Mouse (Mus musculus): Measurements from ENCODE around the gene Tomm20. TPM values are rescaled to one million over a fixed set of nuclear protein-coding genes. Genes with fewer than 3 reads are reported as not detected.
A peak's percentile ranks its signal among the peaks of the same experiment; 100 is the strongest.

Tomm20 gene
- polyA plus RNA-seq, 1 experiment from 2014 or later, result 207 TPM

GRCm38 (mm10) chr8:126949527-126949926 lies 3.9 kb upstream of the Tomm20 start:
- WGBS, result 74% methylated on average over 2 of the region's 2 CpGs
- Histone ChIP-seq H3K4me1 (replicated peaks) (peaks cover 8% of the 10 kb centered on the region), H3K9me3 (no peaks in the 10 kb centered on the region), H3K9ac (replicated peaks) (no peak overlapping the region), H3K4me2 (replicated peaks) (no peak overlapping the region), H3K27ac (no peak overlapping the region), H3K27me3 (no peaks in the 10 kb centered on the region), H3K36me3 (peaks cover 55% of the 10 kb centered on the region), H3K4me3 (replicated peaks) (no peak overlapping the region)
- ATAC-seq, result no peak

GRCm38 (mm10) chr8:126946444-126946843 lies 800 bp upstream of the Tomm20 start:
- peaks cover 33% of the 10 kb centered on the region for H3K36me3 ChIP-seq
- 84% methylated on average over 7 of the region's 7 CpGs for WGBS
- ATAC-seq, result no peak
- peaks cover 26% of the 10 kb centered on the region for H3K4me1 ChIP-seq (replicated peaks)
- H3K9ac ChIP-seq (replicated peaks), result peak overlapping the region; percentile 71; the same call in 1 of the 2 replicates
- H3K4me2 ChIP-seq (replicated peaks), result peak overlapping the region; percentile 98
- H3K4me3 ChIP-seq (replicated peaks), result 0 out of 2 replicates have a peak overlapping the region, but pooled peaks have one; percentile 75
- H3K27ac ChIP-seq, result no peak overlapping the region
- H3K9me3 ChIP-seq, result no peaks in the 10 kb centered on the region
- H3K27me3 ChIP-seq, result no peaks in the 10 kb centered on the region

- Histone ChIP-seq H3K4me1 (replicated peaks) (peaks cover 26% of the 10 kb centered on the region), H3K36me3 (peaks cover 19% of the 10 kb centered on the region), H3K4me3 (replicated peaks) (peak overlapping the region; percentile 75), H3K27me3 (no peaks in the 10 kb centered on the region), H3K9me3 (no peaks in the 10 kb centered on the region), H3K4me2 (replicated peaks) (peak overlapping the region; percentile 98), H3K9ac (replicated peaks) (peak overlapping the region; percentile 93), H3K27ac (peak overlapping the region; percentile 88)
- whole genome bisulfite sequencing, result under 1% methylated on average over 46 of the region's 46 CpGs
- ATAC-seq, result peak; percentile 85
Observed at GRCm38 (mm10) chr8:126944781-126945691, 608 bp downstream of the Tomm20 start.

GRCm38 (mm10) chr8:126943565-126943964 lies 2.1 kb downstream of the Tomm20 start:
- H3K9me3 ChIP-seq, result no peaks in the 10 kb centered on the region
- 0 out of 2 replicates have a peak overlapping the region, but pooled peaks have one; percentile 75 for H3K4me3 ChIP-seq (replicated peaks)
- H3K36me3 ChIP-seq, result peaks cover 21% of the 10 kb centered on the region
- WGBS, result 91% methylated on average over 7 of the region's 7 CpGs
- H3K27ac ChIP-seq, result no peak overlapping the region
- peaks cover 26% of the 10 kb centered on the region for H3K4me1 ChIP-seq (replicated peaks)
- H3K4me2 ChIP-seq (replicated peaks), result peak overlapping the region; percentile 98
- H3K27me3 ChIP-seq, result no peaks in the 10 kb centered on the region
- no peak overlapping the region for H3K9ac ChIP-seq (replicated peaks)
- ATAC-seq, result no peak

GRCm38 (mm10) chr8:126937337-126937736 lies 8.3 kb downstream of the Tomm20 start:
- Histone ChIP-seq H3K27me3 (no peaks in the 10 kb centered on the region), H3K27ac (no peak overlapping the region), H3K4me1 (replicated peaks) (0 out of 2 replicates have a peak, but pooled peaks cover 2% of the 10 kb centered on the region), H3K9ac (replicated peaks) (no peak overlapping the region), H3K9me3 (no peaks in the 10 kb centered on the region), H3K4me3 (replicated peaks) (no peak overlapping the region), H3K4me2 (replicated peaks) (no peak overlapping the region), H3K36me3 (peaks cover 65% of the 10 kb centered on the region)
- ATAC-seq, result no peak
- WGBS, result 80% methylated on average over 3 of the region's 3 CpGs

DNA sequence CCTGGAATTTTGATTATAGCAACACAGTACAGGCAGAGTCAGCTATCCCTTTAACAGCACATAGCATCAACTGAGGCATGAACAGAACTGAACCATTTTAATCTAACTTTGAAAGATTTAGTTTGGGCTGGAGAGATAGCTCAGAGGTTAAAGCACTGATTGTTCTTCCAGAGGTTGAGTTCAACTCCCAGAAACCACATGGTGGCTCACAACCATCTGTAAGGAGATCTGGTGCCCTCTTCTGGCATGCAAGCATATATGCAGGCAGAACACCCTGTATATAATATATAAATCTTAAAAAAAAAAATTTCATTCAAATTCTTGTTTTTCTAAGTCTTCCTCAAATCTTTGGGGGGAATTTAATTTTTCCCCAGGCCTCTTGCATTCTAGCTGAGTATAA lies 9.7 kb downstream of the Tomm20 start:
- ATAC-seq, result 0 out of 2 replicates have a peak, but pooled peaks have one; percentile 27
- H3K9me3 ChIP-seq, result no peaks in the 10 kb centered on the region
- H3K4me2 ChIP-seq (replicated peaks), result no peak overlapping the region
- H3K27ac ChIP-seq, result no peak overlapping the region
- H3K36me3 ChIP-seq, result peaks cover 76% of the 10 kb centered on the region
- no peak overlapping the region for H3K4me3 ChIP-seq (replicated peaks)
- H3K4me1 ChIP-seq (replicated peaks), result no peaks in the 10 kb centered on the region
- H3K27me3 ChIP-seq, result no peaks in the 10 kb centered on the region
- H3K9ac ChIP-seq (replicated peaks), result no peak overlapping the region

- Histone ChIP-seq H3K27me3 (no peaks in the 10 kb centered on the region), H3K9me3 (no peaks in the 10 kb centered on the region), H3K9ac (replicated peaks) (no peak overlapping the region), H3K4me3 (replicated peaks) (no peak overlapping the region), H3K4me2 (replicated peaks) (no peak overlapping the region), H3K27ac (no peak overlapping the region), H3K4me1 (replicated peaks) (no peaks in the 10 kb centered on the region), H3K36me3 (peaks cover 76% of the 10 kb centered on the region)
- no peak; the same call in 1 of the 2 replicates for ATAC-seq
- WGBS, result 95% methylated on average over 2 of the region's 2 CpGs
Observed at GRCm38 (mm10) chr8:126935387-126935786, 10.3 kb downstream of the Tomm20 start.

DNA sequence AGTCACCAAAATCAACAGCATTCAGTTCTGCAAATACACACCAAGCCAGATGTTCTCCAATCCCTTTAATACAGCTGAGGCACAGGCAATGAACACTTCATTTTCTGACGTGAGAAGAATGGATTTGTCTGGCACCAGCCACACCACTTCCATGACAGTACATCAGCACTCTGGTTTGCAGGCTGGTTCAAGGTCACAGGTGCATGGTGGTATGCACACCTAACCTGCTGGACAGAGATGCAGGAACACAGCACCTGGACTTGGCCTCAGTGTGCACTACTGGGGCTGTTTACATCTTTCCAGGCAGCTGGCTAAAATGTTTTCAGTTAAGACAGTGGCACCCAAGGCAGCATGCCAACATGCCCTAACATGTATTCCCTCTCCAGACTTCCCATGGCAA lies 13.0 kb downstream of the Tomm20 start:
- Histone ChIP-seq H3K27me3 (no peaks in the 10 kb centered on the region), H3K9me3 (no peaks in the 10 kb centered on the region), H3K4me3 (replicated peaks) (no peak overlapping the region), H3K4me2 (replicated peaks) (no peak overlapping the region), H3K9ac (replicated peaks) (no peak overlapping the region), H3K36me3 (peaks cover 67% of the 10 kb centered on the region), H3K4me1 (replicated peaks) (no peaks in the 10 kb centered on the region), H3K27ac (no peak overlapping the region)
- WGBS, result 82% methylated on average over 1 of the region's 1 CpGs
- no peak for ATAC-seq

DNA sequence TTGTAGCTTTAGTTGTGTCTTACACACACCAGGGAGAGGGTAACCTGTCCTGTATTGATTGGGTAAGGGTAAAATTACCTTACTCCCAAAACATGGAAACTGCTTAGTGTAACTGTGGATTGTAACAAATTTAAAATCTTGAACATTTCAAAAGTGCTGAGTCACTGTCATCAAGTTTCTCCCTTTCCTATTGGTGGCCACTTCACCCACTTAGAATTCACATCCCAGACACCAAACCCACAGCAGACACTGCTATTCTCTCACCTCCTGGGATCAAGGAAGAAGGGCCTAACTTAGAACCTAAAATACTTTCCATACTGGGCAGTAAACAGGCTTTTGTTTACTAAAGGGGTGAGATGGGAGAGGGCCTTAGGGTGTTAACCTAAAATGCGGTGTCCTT lies 13.4 kb downstream of the Tomm20 start:
- no peak overlapping the region for H3K27ac ChIP-seq
- no peak overlapping the region for H3K4me2 ChIP-seq (replicated peaks)
- no peaks in the 10 kb centered on the region for H3K4me1 ChIP-seq (replicated peaks)
- no peak overlapping the region for H3K9ac ChIP-seq (replicated peaks)
- H3K27me3 ChIP-seq, result no peaks in the 10 kb centered on the region
- H3K9me3 ChIP-seq, result no peaks in the 10 kb centered on the region
- H3K4me3 ChIP-seq (replicated peaks), result no peak overlapping the region
- ATAC-seq, result no peak
- peaks cover 64% of the 10 kb centered on the region for H3K36me3 ChIP-seq
- 90% methylated on average over 1 of the region's 1 CpGs for WGBS

DNA sequence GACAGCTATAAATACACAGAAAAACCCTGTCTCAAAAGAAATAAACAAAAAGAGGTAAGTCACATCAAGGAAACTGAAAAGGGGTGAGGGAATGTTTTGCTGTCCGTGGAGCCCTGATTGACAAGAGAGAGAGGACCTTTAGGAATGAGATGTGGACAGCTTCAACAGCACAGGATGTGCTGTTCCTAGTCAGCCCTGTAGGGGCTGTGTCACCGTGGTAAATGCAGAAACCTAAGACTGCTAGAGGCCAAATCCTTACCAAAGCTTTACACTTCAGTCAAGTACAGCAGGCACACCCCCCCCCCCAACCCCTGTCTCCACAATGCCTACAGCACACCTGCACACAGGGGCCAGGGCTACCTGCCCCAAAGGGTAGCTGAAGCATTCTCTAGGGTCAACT lies 13.9 kb downstream of the Tomm20 start:
- H3K4me1 ChIP-seq (replicated peaks), result no peaks in the 10 kb centered on the region
- 42% methylated on average over 2 of the region's 2 CpGs for WGBS
- ATAC-seq, result no peak
- no peak overlapping the region for H3K4me3 ChIP-seq (replicated peaks)
- peaks cover 59% of the 10 kb centered on the region for H3K36me3 ChIP-seq
- H3K27me3 ChIP-seq, result no peaks in the 10 kb centered on the region
- H3K27ac ChIP-seq, result no peak overlapping the region
- H3K9ac ChIP-seq (replicated peaks), result no peak overlapping the region
- no peak overlapping the region for H3K4me2 ChIP-seq (replicated peaks)
- no peaks in the 10 kb centered on the region for H3K9me3 ChIP-seq

DNA sequence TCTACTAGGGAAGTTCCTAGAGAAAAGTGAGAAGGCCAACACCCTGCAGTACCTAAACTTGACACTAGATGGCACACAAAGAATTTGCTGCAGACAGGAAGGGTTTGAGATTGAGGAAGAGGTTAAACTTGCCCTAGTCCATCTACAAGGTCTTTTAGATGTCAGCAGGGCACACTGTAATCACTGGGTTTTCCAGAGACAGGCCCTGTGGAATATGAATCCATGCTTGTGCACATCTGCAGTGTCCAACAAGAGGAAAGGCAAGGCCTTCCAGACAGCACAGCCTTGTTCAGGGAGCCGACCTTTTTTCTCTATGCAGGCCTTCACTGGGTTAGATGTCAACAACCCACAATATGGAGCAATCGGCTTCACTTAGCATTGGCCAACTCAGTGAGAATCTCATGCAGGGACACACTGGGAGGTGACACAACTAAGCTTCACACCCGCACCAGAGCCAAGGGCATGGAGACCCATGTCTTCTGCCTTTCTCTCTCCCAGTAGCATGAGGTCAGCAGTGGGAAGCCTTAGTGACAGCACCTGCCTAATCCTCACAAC lies 16.0 kb downstream of the Tomm20 start:
- ATAC-seq, result 0 out of 2 replicates have a peak, but pooled peaks have one; percentile 37
- WGBS, result 88% methylated on average over 3 of the region's 3 CpGs

GRCm38 (mm10) chr8:126928755-126929505 lies 16.7 kb downstream of the Tomm20 start:
- 89% methylated on average over 10 of the region's 10 CpGs for WGBS
- no peak overlapping the region for H3K4me2 ChIP-seq (replicated peaks)
- no peaks in the 10 kb centered on the region for H3K9me3 ChIP-seq
- no peak overlapping the region for H3K9ac ChIP-seq (replicated peaks)
- peaks cover 37% of the 10 kb centered on the region for H3K36me3 ChIP-seq
- peak; percentile 60 for ATAC-seq
- no peak overlapping the region for H3K27ac ChIP-seq
- H3K27me3 ChIP-seq, result no peaks in the 10 kb centered on the region
- H3K4me3 ChIP-seq (replicated peaks), result no peak overlapping the region
- no peaks in the 10 kb centered on the region for H3K4me1 ChIP-seq (replicated peaks)

More for the DNA sequence above, 16.0 kb downstream of the Tomm20 start:
- Histone ChIP-seq H3K4me3 (replicated peaks) (no peak overlapping the region), H3K4me2 (replicated peaks) (no peak overlapping the region), H3K4me1 (replicated peaks) (no peaks in the 10 kb centered on the region), H3K9ac (replicated peaks) (no peak overlapping the region), H3K9me3 (no peaks in the 10 kb centered on the region), H3K36me3 (peaks cover 42% of the 10 kb centered on the region), H3K27ac (no peak overlapping the region), H3K27me3 (no peaks in the 10 kb centered on the region)

Data from midbrain, embryonic 13.5 days (tissue).